ENCODE assay signal across 16 mouse cellular contexts in the genomic region with DNA sequence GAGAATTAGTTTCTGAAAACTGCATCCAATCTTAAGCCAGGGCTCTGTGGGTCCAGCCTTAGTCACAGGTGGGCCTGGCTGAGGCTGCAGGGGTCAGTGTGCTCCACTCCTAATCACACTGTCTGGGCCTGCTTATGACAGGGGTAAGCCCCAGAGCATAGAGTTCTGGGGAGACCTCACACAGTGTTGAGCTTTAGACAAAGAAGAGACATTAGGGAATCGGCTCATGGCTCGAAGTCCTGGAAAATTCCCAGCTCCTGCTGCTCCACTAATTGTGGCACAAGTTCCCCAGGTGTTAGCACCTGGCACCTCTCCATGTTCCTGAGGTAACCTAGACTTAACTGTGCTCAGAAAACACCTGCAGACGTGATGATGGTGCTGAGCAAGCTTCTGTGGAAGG.
"Had no signal": no experiment of that assay in that cellular context is flagged by ENCODE, and none has a peak within 500 bp of the region (broad histone marks: within the 10 kb centered on the region; RNA-seq: fewer than 3 reads in every experiment).

No protein-coding gene starts in this region.

- H3K4me2 ChIP-seq: liver, embryonic 13.5 days; midbrain, embryonic 11.5 days; midbrain, embryonic 15.5 days; neural tube, embryonic 12.5 days; neural tube, embryonic 15.5 days had no signal

- H3K27me3 ChIP-seq: liver, embryonic 13.5 days; midbrain, embryonic 15.5 days; neural tube, embryonic 12.5 days; neural tube, embryonic 15.5 days had no signal

- H3K36me3 ChIP-seq: liver, embryonic 13.5 days; midbrain, embryonic 15.5 days; neural tube, embryonic 12.5 days; neural tube, embryonic 15.5 days had no signal

- H3K9me3 ChIP-seq: liver, embryonic 13.5 days; midbrain, embryonic 15.5 days; neural tube, embryonic 12.5 days; neural tube, embryonic 15.5 days had no signal

- H3K27ac ChIP-seq: liver, embryonic 13.5 days; midbrain, embryonic 15.5 days; neural tube, embryonic 12.5 days; neural tube, embryonic 15.5 days had no signal

- H3K4me3 ChIP-seq: liver, embryonic 13.5 days; midbrain, embryonic 15.5 days; neural tube, embryonic 12.5 days; neural tube, embryonic 15.5 days had no signal

- DNase-seq: kidney, adult 18-20 months; kidney, adult 9 months; kidney, postnatal 14 days; left cerebral cortex, postnatal 4 days; liver, embryonic 13.5 days; lung, adult 2 months; lung, postnatal 14 days; lung, postnatal 4 days; right cerebral cortex, adult 18-20 months; right cerebral cortex, postnatal 14 days; right cerebral cortex, postnatal 4 days; thymus, postnatal 25 days had no signal

- ATAC-seq: midbrain, embryonic 15.5 days had no signal

- H3K4me1 ChIP-seq: liver, embryonic 13.5 days; midbrain, embryonic 15.5 days; neural tube, embryonic 12.5 days; neural tube, embryonic 15.5 days had no signal

- H3K9ac ChIP-seq: liver, embryonic 13.5 days; midbrain, embryonic 15.5 days; neural tube, embryonic 12.5 days; neural tube, embryonic 15.5 days had no signal
